Mouse (Mus musculus): ENCODE results near the gene Npas1.

The Npas1 gene

DNA sequence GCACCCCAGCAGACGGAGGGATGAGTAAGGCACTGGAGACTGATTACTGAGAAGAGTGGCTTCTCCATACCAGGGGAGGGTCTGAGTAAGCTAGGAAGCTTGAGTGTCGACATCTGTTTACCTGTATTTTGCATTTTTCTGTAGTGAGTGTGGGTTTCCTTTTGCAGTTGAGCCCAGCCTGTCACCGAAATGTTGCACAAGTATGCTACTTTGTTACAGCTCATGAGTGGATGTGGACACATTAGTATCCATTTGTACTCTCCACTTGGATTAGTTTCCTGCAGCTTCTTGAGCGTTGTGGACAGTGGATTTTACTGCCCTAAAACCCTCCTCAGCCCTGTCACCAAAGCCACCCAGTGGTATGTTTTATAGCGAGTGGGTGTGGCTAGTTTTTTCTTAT, 58.8 kb downstream of the Npas1 start:
- in situ Hi-C loops (cut with MboI) = no loop called here

DNA sequence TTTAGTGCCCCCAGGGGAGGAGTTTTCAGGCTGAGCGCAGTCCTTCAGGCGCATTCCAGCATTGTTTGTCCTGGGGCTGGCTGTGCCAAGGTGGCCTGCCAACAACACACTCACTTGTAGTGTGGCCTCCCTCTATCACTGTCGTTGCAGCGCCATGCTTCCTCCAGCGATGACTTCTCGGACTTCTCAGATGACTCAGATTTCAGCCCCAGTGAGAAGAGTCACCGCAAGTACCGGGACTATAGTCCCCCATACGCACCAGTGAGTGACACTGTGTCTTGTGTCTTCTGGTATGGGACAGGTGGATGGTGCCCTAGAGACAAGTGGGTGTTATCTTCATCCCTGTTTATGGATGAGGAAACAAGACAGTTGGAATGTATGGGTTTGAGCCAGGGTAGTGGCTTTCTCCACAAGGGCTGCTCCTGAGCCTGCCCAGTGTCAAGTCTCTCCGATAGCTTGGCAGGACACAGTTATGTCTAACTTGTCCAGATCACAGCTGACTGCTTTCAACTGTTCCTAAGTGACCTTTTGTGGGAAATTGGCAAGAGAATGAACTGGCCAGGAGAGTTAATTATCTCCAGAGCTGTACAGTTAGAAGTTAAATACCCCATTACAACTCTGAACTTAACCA, 60.3 kb downstream of the Npas1 start:
- in situ Hi-C loops (cut with MboI) = no loop called here

GRCm38 (mm10) chr7:16415426-16415825, 62.1 kb downstream of the Npas1 start:
- in situ Hi-C loops (cut with MboI) = no loop called here

DNA sequence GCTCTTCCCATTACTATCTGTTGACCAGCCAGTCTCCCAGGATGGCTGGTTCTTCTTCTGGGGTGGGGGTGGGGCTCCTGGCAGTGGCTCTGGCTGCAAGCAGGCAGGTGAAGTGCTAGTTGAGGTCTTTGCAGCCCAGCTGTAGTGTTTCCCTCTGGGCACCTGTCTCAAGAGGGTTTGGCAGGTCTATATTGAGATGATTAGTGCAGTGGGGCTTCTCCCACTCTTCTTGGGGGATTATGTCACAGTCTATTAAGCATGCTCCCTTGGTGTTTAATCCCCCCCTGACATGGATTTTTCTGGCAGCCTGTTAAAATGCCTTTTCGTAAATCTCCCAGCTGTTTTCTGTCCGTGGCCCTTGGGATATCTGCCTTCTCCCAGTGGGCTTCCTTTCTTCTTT, 64.6 kb downstream of the Npas1 start:
- in situ Hi-C loops (cut with MboI) = no loop called here

GRCm38 (mm10) chr7:16412220-16412896, 65.2 kb downstream of the Npas1 start:
- in situ Hi-C loops (cut with MboI) = no loop called here

GRCm38 (mm10) chr7:16411100-16411499, 66.4 kb downstream of the Npas1 start:
- in situ Hi-C loops (cut with MboI) = no loop called here

- in situ Hi-C loops (cut with MboI) = no loop called here
These were observed 70.5 kb downstream of the Npas1 start for GRCm38 (mm10) chr7:16406978-16407377.

Data from mature B cell (primary cell).